Mouse (Mus musculus): ENCODE results near the gene Pou2f1. TPM values are rescaled to one million over a fixed set of nuclear protein-coding genes. Genes with fewer than 3 reads are reported as not detected.

The Pou2f1 gene
- polyA plus RNA-seq, 1 experiment: 7.4 TPM

GRCm38 (mm10) chr1:165868659-165869058, 133.8 kb downstream of the Pou2f1 start:
- H3K4me3 ChIP-seq (ENCODE audit: insufficient read depth, low read length): no peak overlapping the region
- TF ChIP-seq POLR2A (IDR thresholded peaks at IDR 0.05; ENCODE audit: extremely low read depth, insufficient read depth, low read length) (no peak), CTCF (IDR thresholded peaks at IDR 0.05; ENCODE audit: extremely low read depth, insufficient read depth, low read length) (no peak)

GRCm38 (mm10) chr1:165866630-165867280, 135.7 kb downstream of the Pou2f1 start:
- no peaks in the 10 kb centered on the region for H3K4me1 ChIP-seq (ENCODE audit: control insufficient read depth, insufficient read depth, low read length)
- TF ChIP-seq POLR2A (IDR thresholded peaks at IDR 0.05; ENCODE audit: extremely low read depth, insufficient read depth, low read length) (no peak), CTCF (IDR thresholded peaks at IDR 0.05; ENCODE audit: extremely low read depth, insufficient read depth, low read length) (no peak)
- H3K4me3 ChIP-seq (ENCODE audit: insufficient read depth, low read length): no peak overlapping the region
- no peak overlapping the region for H3K27ac ChIP-seq (ENCODE audit: insufficient read depth, low read length)

More at GRCm38 (mm10) chr1:165868659-165869058, 133.8 kb downstream of the Pou2f1 start:
- Histone ChIP-seq H3K27ac (ENCODE audit: insufficient read depth, low read length) (no peak overlapping the region), H3K4me1 (ENCODE audit: control insufficient read depth, insufficient read depth, low read length) (no peaks in the 10 kb centered on the region)

- no peak for TF ChIP-seq POLR2A (IDR thresholded peaks at IDR 0.05; ENCODE audit: extremely low read depth, insufficient read depth, low read length)
- TF ChIP-seq CTCF (IDR thresholded peaks at IDR 0.05; ENCODE audit: extremely low read depth, insufficient read depth, low read length): no peak
- Histone ChIP-seq H3K27ac (ENCODE audit: insufficient read depth, low read length) (no peak overlapping the region), H3K4me3 (ENCODE audit: insufficient read depth, low read length) (no peak overlapping the region)
Measured at GRCm38 (mm10) chr1:165864864-165865795, 137.3 kb downstream of the Pou2f1 start.

GRCm38 (mm10) chr1:165862059-165862458, 140.4 kb downstream of the Pou2f1 start:
- no peak for TF ChIP-seq POLR2A (IDR thresholded peaks at IDR 0.05; ENCODE audit: extremely low read depth, insufficient read depth, low read length)
- no peak for TF ChIP-seq CTCF (IDR thresholded peaks at IDR 0.05; ENCODE audit: extremely low read depth, insufficient read depth, low read length)
- no peaks in the 10 kb centered on the region for H3K4me1 ChIP-seq (ENCODE audit: control insufficient read depth, insufficient read depth, low read length)
- H3K27ac ChIP-seq (ENCODE audit: insufficient read depth, low read length): no peak overlapping the region
- no peak overlapping the region for H3K4me3 ChIP-seq (ENCODE audit: insufficient read depth, low read length)

More at GRCm38 (mm10) chr1:165864864-165865795, 137.3 kb downstream of the Pou2f1 start:
- H3K4me1 ChIP-seq (ENCODE audit: control insufficient read depth, insufficient read depth, low read length): no peaks in the 10 kb centered on the region

GRCm38 (mm10) chr1:165861235-165861609, 141.3 kb downstream of the Pou2f1 start:
- TF ChIP-seq POLR2A (IDR thresholded peaks at IDR 0.05; ENCODE audit: extremely low read depth, insufficient read depth, low read length): no peak
- no peak for TF ChIP-seq CTCF (IDR thresholded peaks at IDR 0.05; ENCODE audit: extremely low read depth, insufficient read depth, low read length)
- H3K4me1 ChIP-seq (ENCODE audit: control insufficient read depth, insufficient read depth, low read length): no peaks in the 10 kb centered on the region
- H3K4me3 ChIP-seq (ENCODE audit: insufficient read depth, low read length): no peak overlapping the region
- no peak overlapping the region for H3K27ac ChIP-seq (ENCODE audit: insufficient read depth, low read length)

GRCm38 (mm10) chr1:165860373-165861234, 141.9 kb downstream of the Pou2f1 start:
- Histone ChIP-seq H3K27ac (ENCODE audit: insufficient read depth, low read length) (no peak overlapping the region), H3K4me3 (ENCODE audit: insufficient read depth, low read length) (no peak overlapping the region)
- no peak for TF ChIP-seq POLR2A (IDR thresholded peaks at IDR 0.05; ENCODE audit: extremely low read depth, insufficient read depth, low read length)
- TF ChIP-seq CTCF (IDR thresholded peaks at IDR 0.05; ENCODE audit: extremely low read depth, insufficient read depth, low read length): no peak

GRCm38 (mm10) chr1:165858356-165858755, 144.1 kb downstream of the Pou2f1 start:
- TF ChIP-seq CTCF (IDR thresholded peaks at IDR 0.05; ENCODE audit: extremely low read depth, insufficient read depth, low read length) (no peak), POLR2A (IDR thresholded peaks at IDR 0.05; ENCODE audit: extremely low read depth, insufficient read depth, low read length) (no peak)
- Histone ChIP-seq H3K27ac (ENCODE audit: insufficient read depth, low read length) (no peak overlapping the region), H3K4me1 (ENCODE audit: control insufficient read depth, insufficient read depth, low read length) (no peaks in the 10 kb centered on the region), H3K4me3 (ENCODE audit: insufficient read depth, low read length) (no peak overlapping the region)

More at GRCm38 (mm10) chr1:165860373-165861234, 141.9 kb downstream of the Pou2f1 start:
- H3K4me1 ChIP-seq (ENCODE audit: control insufficient read depth, insufficient read depth, low read length): no peaks in the 10 kb centered on the region

- H3K4me1 ChIP-seq (ENCODE audit: control insufficient read depth, insufficient read depth, low read length): no peaks in the 10 kb centered on the region
- no peak overlapping the region for H3K4me3 ChIP-seq (ENCODE audit: insufficient read depth, low read length)
- TF ChIP-seq CTCF (IDR thresholded peaks at IDR 0.05; ENCODE audit: extremely low read depth, insufficient read depth, low read length): no peak
- TF ChIP-seq POLR2A (IDR thresholded peaks at IDR 0.05; ENCODE audit: extremely low read depth, insufficient read depth, low read length): no peak
- no peak overlapping the region for H3K27ac ChIP-seq (ENCODE audit: insufficient read depth, low read length)
Measured at GRCm38 (mm10) chr1:165857279-165857678, 145.2 kb downstream of the Pou2f1 start.
